Mouse (Mus musculus): Measurements from ENCODE around the gene Marc2.

The Marc2 gene

DNA sequence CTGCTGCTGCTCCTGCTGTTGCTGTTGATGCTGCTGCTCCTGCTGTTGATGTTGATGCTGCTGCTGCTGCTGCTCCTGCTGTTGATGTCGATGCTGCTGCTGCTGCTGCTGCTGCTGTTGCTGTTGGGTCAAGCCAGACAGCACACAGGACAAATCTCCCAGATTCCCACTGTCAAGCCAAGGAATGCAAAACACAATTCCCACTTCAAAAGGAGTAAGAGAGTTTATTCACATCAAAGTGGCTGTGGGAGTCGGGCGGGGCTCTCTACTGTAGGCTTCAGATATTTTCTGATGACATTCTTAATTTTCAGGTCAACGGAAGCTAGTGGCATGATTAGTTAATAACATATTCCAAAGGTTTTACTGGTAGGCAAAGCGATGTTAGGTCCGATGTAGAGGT lies 16.4 kb upstream of the Marc2 start:
- TF ChIP-seq NANOG (IDR thresholded peaks at IDR 0.05; ENCODE audit: borderline replicate concordance, low read length) = no peak
- no peak for TF ChIP-seq CTCF (conservative IDR thresholded peaks at IDR 0.05; ENCODE audit: low read length)
- TF ChIP-seq POU5F1 (IDR thresholded peaks at IDR 0.05; ENCODE audit: borderline replicate concordance, low read length) = no peak
- no peaks in the 10 kb centered on the region for H3K36me3 ChIP-seq (ENCODE audit: insufficient read depth, low read length)
- no peak overlapping the region for H3K4me3 ChIP-seq (replicated peaks; ENCODE audit: low read length)
- no peaks in the 10 kb centered on the region for H3K9me3 ChIP-seq (ENCODE audit: low read length)
- H3K27me3 ChIP-seq (ENCODE audit: insufficient read depth, low read length) = peaks cover 17% of the 10 kb centered on the region; the same call in 1 of the 2 replicates
- H3K4me1 ChIP-seq (replicated peaks; ENCODE audit: low read depth, low read length) = peaks cover 10% of the 10 kb centered on the region

DNA sequence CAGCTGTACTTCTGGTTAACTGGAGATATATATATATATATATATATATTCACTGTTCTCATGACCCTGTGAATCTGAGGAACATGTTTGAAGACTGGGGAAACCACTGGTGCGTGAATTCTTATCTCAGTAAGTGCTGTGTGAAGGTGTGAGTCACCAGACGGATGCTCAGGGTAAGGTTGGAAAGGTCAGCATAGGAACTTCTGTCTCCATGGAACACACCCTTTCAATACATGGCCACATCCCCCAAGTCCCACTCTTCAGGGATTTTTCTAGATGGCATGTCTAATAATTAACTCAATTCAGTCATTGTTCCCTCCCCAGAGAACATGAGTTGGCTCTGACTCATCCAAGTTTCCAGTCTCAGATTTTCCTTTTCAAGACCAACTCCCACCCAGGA lies 15.3 kb upstream of the Marc2 start:
- peaks cover 17% of the 10 kb centered on the region; the same call in 1 of the 2 replicates for H3K27me3 ChIP-seq (ENCODE audit: insufficient read depth, low read length)
- peaks cover 10% of the 10 kb centered on the region for H3K4me1 ChIP-seq (replicated peaks; ENCODE audit: low read depth, low read length)
- no peaks in the 10 kb centered on the region for H3K36me3 ChIP-seq (ENCODE audit: insufficient read depth, low read length)
- H3K9me3 ChIP-seq (ENCODE audit: low read length) = no peaks in the 10 kb centered on the region
- no peak for TF ChIP-seq POU5F1 (IDR thresholded peaks at IDR 0.05; ENCODE audit: borderline replicate concordance, low read length)
- TF ChIP-seq CTCF (conservative IDR thresholded peaks at IDR 0.05; ENCODE audit: low read length) = no peak
- no peak for TF ChIP-seq NANOG (IDR thresholded peaks at IDR 0.05; ENCODE audit: borderline replicate concordance, low read length)
- no peak overlapping the region for H3K4me3 ChIP-seq (replicated peaks; ENCODE audit: low read length)

DNA sequence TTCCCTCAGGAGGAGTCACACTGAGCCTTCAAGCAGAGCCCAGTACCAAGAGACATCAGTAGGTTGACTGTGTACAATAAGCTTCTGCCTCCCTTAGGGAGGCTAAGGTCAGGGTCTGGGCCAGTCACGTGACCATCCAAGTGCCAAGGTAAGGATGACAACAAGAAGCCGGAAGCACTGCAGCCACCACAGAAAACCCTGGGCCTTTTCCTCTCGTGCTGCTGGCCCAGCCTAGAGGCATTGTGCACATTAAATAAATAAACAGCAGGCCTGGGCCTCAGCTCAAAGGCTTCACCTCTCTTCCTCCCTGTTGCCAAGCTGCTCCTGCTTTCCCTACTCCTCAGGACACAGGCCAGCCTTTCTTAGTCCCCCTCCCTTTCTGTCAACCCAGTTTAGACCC lies 14.0 kb upstream of the Marc2 start:
- H3K36me3 ChIP-seq (ENCODE audit: insufficient read depth, low read length) = no peaks in the 10 kb centered on the region
- no peaks in the 10 kb centered on the region for H3K9me3 ChIP-seq (ENCODE audit: low read length)
- H3K27me3 ChIP-seq (ENCODE audit: insufficient read depth, low read length) = peaks cover 17% of the 10 kb centered on the region; the same call in 1 of the 2 replicates
- peaks cover 10% of the 10 kb centered on the region for H3K4me1 ChIP-seq (replicated peaks; ENCODE audit: low read depth, low read length)
- H3K4me3 ChIP-seq (replicated peaks; ENCODE audit: low read length) = no peak overlapping the region
- no peak for TF ChIP-seq NANOG (IDR thresholded peaks at IDR 0.05; ENCODE audit: borderline replicate concordance, low read length)
- TF ChIP-seq POU5F1 (IDR thresholded peaks at IDR 0.05; ENCODE audit: borderline replicate concordance, low read length) = no peak
- TF ChIP-seq CTCF (conservative IDR thresholded peaks at IDR 0.05; ENCODE audit: low read length) = no peak

DNA sequence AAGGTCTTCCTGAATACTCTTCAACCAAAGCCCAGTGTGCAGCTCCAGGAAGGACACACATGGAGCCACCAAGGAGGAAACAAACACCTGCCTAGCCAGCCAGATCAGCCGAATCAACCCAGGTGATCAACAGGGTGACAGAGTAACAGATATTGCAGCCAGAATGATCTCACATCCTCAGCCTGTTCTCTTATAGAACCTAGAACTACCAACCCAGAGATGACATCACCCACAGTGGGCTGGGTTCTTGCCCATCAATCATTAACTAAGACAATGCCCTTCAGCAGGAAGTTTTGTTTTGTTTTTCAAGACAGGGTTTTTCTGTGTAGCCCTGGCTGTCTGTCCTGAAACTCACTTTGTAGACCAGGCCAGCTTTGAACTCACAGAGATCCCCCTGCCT lies 12.0 kb upstream of the Marc2 start:
- Histone ChIP-seq H3K9me3 (ENCODE audit: low read length) (no peaks in the 10 kb centered on the region), H3K4me3 (replicated peaks; ENCODE audit: low read length) (no peak overlapping the region), H3K27me3 (ENCODE audit: insufficient read depth, low read length) (peaks cover 11% of the 10 kb centered on the region; the same call in 1 of the 2 replicates), H3K4me1 (replicated peaks; ENCODE audit: low read depth, low read length) (peaks cover 11% of the 10 kb centered on the region), H3K36me3 (ENCODE audit: insufficient read depth, low read length) (no peaks in the 10 kb centered on the region)
- TF ChIP-seq CTCF (conservative IDR thresholded peaks at IDR 0.05; ENCODE audit: low read length) = no peak
- TF ChIP-seq NANOG (IDR thresholded peaks at IDR 0.05; ENCODE audit: borderline replicate concordance, low read length) = no peak
- no peak for TF ChIP-seq POU5F1 (IDR thresholded peaks at IDR 0.05; ENCODE audit: borderline replicate concordance, low read length)

DNA sequence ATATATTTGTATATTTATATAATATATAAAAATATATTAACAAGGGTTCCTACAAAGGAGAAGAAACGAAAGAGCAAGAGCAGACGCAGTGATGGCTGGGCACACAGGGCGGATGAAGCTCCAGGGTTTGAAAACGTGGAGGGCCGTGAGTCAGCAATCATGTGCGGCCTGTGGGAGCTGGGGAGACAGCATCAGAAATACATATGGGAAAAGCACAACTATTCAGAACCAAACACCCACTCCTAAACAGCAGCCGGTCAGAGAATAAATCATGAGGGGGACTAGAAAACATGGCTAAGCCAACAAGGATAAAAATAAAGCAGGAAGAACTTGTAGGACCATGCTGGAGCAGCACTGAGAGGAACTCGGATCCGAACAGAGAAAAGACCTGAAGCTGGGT lies 11.0 kb upstream of the Marc2 start:
- H3K9me3 ChIP-seq (ENCODE audit: low read length) = no peaks in the 10 kb centered on the region
- H3K4me3 ChIP-seq (replicated peaks; ENCODE audit: low read length) = no peak overlapping the region
- no peaks in the 10 kb centered on the region for H3K36me3 ChIP-seq (ENCODE audit: insufficient read depth, low read length)
- H3K4me1 ChIP-seq (replicated peaks; ENCODE audit: low read depth, low read length) = peaks cover 13% of the 10 kb centered on the region
- no peak for TF ChIP-seq CTCF (conservative IDR thresholded peaks at IDR 0.05; ENCODE audit: low read length)
- TF ChIP-seq POU5F1 (IDR thresholded peaks at IDR 0.05; ENCODE audit: borderline replicate concordance, low read length) = no peak
- no peak for TF ChIP-seq NANOG (IDR thresholded peaks at IDR 0.05; ENCODE audit: borderline replicate concordance, low read length)
- peaks cover 11% of the 10 kb centered on the region; the same call in 1 of the 2 replicates for H3K27me3 ChIP-seq (ENCODE audit: insufficient read depth, low read length)

DNA sequence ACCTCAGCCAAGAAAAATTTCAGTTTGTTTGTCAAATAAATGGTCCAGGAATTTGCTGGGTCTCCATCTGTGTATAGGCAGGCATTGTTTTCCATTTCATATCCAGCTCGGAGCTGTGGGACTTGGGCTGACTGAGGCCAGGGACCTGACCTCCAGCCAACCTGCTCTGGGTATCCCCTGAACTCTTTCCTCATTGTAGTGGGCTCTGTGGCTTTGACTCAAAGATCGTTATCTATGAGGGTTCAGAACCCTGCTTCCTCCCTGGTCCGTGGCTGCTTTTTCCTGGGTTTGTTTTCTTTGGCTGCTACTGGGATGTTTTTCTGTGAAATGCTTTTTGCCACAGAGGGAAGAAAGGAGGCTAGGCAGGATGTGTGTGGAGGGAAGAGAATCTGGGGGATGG lies 7.7 kb upstream of the Marc2 start:
- no peaks in the 10 kb centered on the region for H3K36me3 ChIP-seq (ENCODE audit: insufficient read depth, low read length)
- TF ChIP-seq POU5F1 (IDR thresholded peaks at IDR 0.05; ENCODE audit: borderline replicate concordance, low read length) (no peak), NANOG (IDR thresholded peaks at IDR 0.05; ENCODE audit: borderline replicate concordance, low read length) (no peak), CTCF (conservative IDR thresholded peaks at IDR 0.05; ENCODE audit: low read length) (no peak)
- peaks cover 18% of the 10 kb centered on the region for H3K27me3 ChIP-seq (ENCODE audit: insufficient read depth, low read length)
- no peak overlapping the region for H3K4me3 ChIP-seq (replicated peaks; ENCODE audit: low read length)
- H3K9me3 ChIP-seq (ENCODE audit: low read length) = no peaks in the 10 kb centered on the region
- H3K4me1 ChIP-seq (replicated peaks; ENCODE audit: low read depth, low read length) = peaks cover 23% of the 10 kb centered on the region

DNA sequence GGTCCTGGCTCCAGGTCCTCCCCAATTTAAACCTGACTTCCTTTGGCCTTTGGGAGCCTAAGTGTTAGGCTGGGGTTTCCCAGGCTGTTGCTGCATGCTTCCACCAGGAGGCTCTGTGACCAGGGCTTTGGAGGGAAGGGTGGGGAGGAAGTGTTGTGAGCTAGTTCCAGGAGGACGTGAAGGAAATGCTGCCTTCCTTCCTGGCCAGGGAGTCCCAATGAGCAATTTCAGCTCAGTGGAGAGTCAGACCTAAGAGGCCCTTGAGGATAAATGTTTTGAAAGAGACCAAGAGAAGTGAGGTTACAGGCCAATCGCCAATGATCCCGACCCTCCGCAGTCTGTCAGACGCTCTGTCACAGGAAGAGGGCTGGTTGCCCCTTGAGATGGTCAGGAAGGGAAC lies 7.1 kb upstream of the Marc2 start:
- TF ChIP-seq NANOG (IDR thresholded peaks at IDR 0.05; ENCODE audit: borderline replicate concordance, low read length) = no peak
- TF ChIP-seq CTCF (conservative IDR thresholded peaks at IDR 0.05; ENCODE audit: low read length) = peak; percentile 77
- TF ChIP-seq POU5F1 (IDR thresholded peaks at IDR 0.05; ENCODE audit: borderline replicate concordance, low read length) = no peak
- Histone ChIP-seq H3K4me3 (replicated peaks; ENCODE audit: low read length) (no peak overlapping the region), H3K9me3 (ENCODE audit: low read length) (no peaks in the 10 kb centered on the region), H3K4me1 (replicated peaks; ENCODE audit: low read depth, low read length) (peaks cover 23% of the 10 kb centered on the region), H3K27me3 (ENCODE audit: insufficient read depth, low read length) (peaks cover 22% of the 10 kb centered on the region), H3K36me3 (ENCODE audit: insufficient read depth, low read length) (no peaks in the 10 kb centered on the region)

DNA sequence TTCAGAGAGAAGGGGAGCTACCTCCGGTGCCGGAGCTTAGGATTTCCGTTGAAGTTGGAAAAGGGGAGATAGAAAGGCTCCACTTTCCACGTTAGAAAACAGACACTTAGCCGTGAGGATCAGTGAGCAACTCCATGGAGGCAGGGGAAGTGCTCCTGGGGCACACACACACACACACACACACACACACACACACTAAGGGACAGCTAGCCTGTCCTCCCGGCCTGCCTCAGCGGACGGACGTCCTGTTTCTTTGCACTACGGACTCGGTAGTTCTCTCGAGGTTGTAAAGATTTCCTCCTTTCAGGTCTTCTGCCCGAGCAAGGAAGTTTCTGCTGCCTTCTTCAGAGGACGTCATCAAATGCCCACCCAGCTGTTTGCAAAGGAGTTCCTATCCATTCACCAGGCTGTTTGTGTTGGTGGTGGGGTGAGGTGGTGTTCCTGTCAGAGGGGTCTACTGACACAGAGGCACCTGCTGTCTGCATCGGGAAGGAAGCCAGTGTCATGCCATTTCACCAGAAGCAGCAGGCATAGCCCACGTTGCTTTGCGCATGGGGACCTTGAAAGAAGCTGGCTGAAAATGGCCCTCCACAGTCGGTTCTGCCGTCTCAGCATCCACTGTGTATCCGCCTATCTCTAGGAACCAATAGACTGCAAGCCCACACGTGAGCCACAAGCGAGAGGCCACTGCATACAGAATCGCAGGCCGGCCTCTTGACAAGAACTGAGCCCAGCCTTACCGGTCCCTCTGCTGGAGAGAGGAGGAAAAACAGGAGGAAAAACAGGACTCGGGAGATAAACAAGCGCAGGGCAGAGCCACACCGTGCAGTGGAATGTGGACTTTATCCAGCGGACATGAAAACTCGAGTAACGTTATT lies 5.7 kb upstream of the Marc2 start:
- TF ChIP-seq NANOG (IDR thresholded peaks at IDR 0.05; ENCODE audit: borderline replicate concordance, low read length) (no peak), CTCF (conservative IDR thresholded peaks at IDR 0.05; ENCODE audit: low read length) (peak; percentile 48)
- H3K4me1 ChIP-seq (replicated peaks; ENCODE audit: low read depth, low read length) = peaks cover 29% of the 10 kb centered on the region
- no peaks in the 10 kb centered on the region for H3K36me3 ChIP-seq (ENCODE audit: insufficient read depth, low read length)
- no peaks in the 10 kb centered on the region for H3K9me3 ChIP-seq (ENCODE audit: low read length)
- 0 out of 2 replicates have a peak overlapping the region, but pooled peaks have one; percentile 29 for H3K4me3 ChIP-seq (replicated peaks; ENCODE audit: low read length)
- H3K27me3 ChIP-seq (ENCODE audit: insufficient read depth, low read length) = peaks cover 31% of the 10 kb centered on the region
